Mouse (Mus musculus) CH12.LX (cell line): ENCODE measurements at regions not wholly inside any gene's neighbourhood (a gene's known extent, or its start where the extent isn't known, plus 50 kb on each side); places are given as distances from the start of the nearest gene placed in this dataset.

ENCODE experiments used
- DNase-seq: peaks from one replicate; pipeline ENCODE4 v3.0.0-alpha.2; 2013; ENCODE audit errors: extremely low read depth
- H3K27ac ChIP-seq: 2 replicates; pipeline ENCODE4 v1.5.1; 2012; ENCODE audit warnings: low read depth, mild to moderate bottlenecking, control low read depth, moderate library complexity; ENCODE audit not compliant: insufficient read depth
- H3K27me3 ChIP-seq: replicated peaks from 2 replicates; pipeline ENCODE3; 2012; ENCODE audit warnings: inconsistent platforms
- H3K36me3 ChIP-seq, 2 experiments: replicated peaks in 1 of 2; 2 replicates each; pipeline versions ENCODE3 to v1.6.1; 2012; ENCODE audit warnings: inconsistent platforms in 1 of 2, low read length in 1 of 2, mild to moderate bottlenecking in 1 of 2, mixed read lengths in 1 of 2, moderate library complexity in 1 of 2; ENCODE audit not compliant: control insufficient read depth in 1 of 2, insufficient read depth in 1 of 2
- H3K4me1 ChIP-seq, 2 experiments: 2 replicates each; pipeline ENCODE4 v1.6.1; 2012; ENCODE audit warnings: inconsistent platforms in 1 of 2, moderate library complexity in 1 of 2; ENCODE audit not compliant: insufficient read depth in 2 of 2, control insufficient read depth in 1 of 2
- H3K4me2 ChIP-seq: 2 replicates; pipeline ENCODE4 v1.6.1; 2012; ENCODE audit warnings: low read depth, mild to moderate bottlenecking, control low read depth; ENCODE audit not compliant: poor library complexity, insufficient read depth, severe bottlenecking
- H3K4me3 ChIP-seq, 3 experiments: fragments of 150-350 bp in 1 of 3; sonication (generic) in 1 of 3; replicated peaks in 1 of 3; 2 replicates each; pipeline versions ENCODE3 to v1.5.1; 2011 to 2012; ENCODE audit warnings: low read depth in 2 of 3, low read length in 2 of 3, mild to moderate bottlenecking in 2 of 3, moderate library complexity in 2 of 3, control low read depth in 1 of 3, improper control_type of control experiment in 1 of 3, inconsistent platforms in 1 of 3, mixed read lengths in 1 of 3; ENCODE audit not compliant: poor library complexity in 1 of 3
- H3K79me2 ChIP-seq: replicated peaks from 2 replicates; pipeline ENCODE4 v1.6.1; 2012; ENCODE audit warnings: mild to moderate bottlenecking, moderate library complexity; ENCODE audit not compliant: control insufficient read depth, poor library complexity, insufficient read depth, severe bottlenecking; ENCODE audit errors: extremely low read depth
- H3K9ac ChIP-seq: 2 replicates; pipeline ENCODE4 v1.6.1; 2012; ENCODE audit warnings: low read depth, mild to moderate bottlenecking, control low read depth, moderate library complexity; ENCODE audit not compliant: insufficient read depth
- H3K9me3 ChIP-seq: replicated peaks from 2 replicates; pipeline ENCODE3; 2012; ENCODE audit warnings: low read length, inconsistent platforms, mixed read lengths
- BHLHE40 ChIP-seq: IDR thresholded peaks from 2 replicates; pipeline ENCODE4 v1.6.1; 2011; ENCODE audit warnings: mild to moderate bottlenecking, low read depth, low read length, improper control_type of control experiment
- CHD1 ChIP-seq: IDR thresholded peaks from 2 replicates; pipeline ENCODE4 v1.6.1; 2012; ENCODE audit warnings: low read depth, low read length, improper control_type of control experiment, inconsistent platforms
- CTCF ChIP-seq, 2 experiments: IDR thresholded peaks in 1 of 2; conservative IDR thresholded peaks in 1 of 2; 2 replicates each; pipeline ENCODE4 v1.5.1; 2011 to 2012; ENCODE audit warnings: low read depth in 2 of 2, low read length in 2 of 2, improper control_type of control experiment in 1 of 2, inconsistent platforms in 1 of 2, mild to moderate bottlenecking in 1 of 2, moderate library complexity in 1 of 2
- EP300 ChIP-seq: IDR thresholded peaks from 2 replicates; pipeline ENCODE4 v1.6.1; 2011; ENCODE audit warnings: low read length, improper control_type of control experiment
- ETS1 ChIP-seq: conservative IDR thresholded peaks from 2 replicates; pipeline ENCODE4 v1.6.1; 2012; ENCODE audit warnings: low read depth, mild to moderate bottlenecking, inconsistent platforms, low read length, improper control_type of control experiment, moderate library complexity
- GABPA ChIP-seq: IDR thresholded peaks from 2 replicates; pipeline ENCODE4 v1.6.1; 2012; ENCODE audit warnings: low read depth, low read length, improper control_type of control experiment, inconsistent platforms; ENCODE audit not compliant: insufficient replicate concordance
- HCFC1 ChIP-seq: IDR thresholded peaks from 2 replicates; pipeline ENCODE4 v1.6.1; 2012; ENCODE audit warnings: low read depth, mild to moderate bottlenecking, inconsistent platforms, low read length, improper control_type of control experiment
- IRF4 ChIP-seq: IDR thresholded peaks from 2 replicates; pipeline ENCODE4 v1.6.1; 2014; ENCODE audit warnings: low read depth, mild to moderate bottlenecking, inconsistent platforms, low read length, improper control_type of control experiment
- JUN ChIP-seq: IDR thresholded peaks from 2 replicates; pipeline ENCODE4 v1.6.1; 2011; ENCODE audit warnings: low read depth, mild to moderate bottlenecking, low read length, improper control_type of control experiment, moderate library complexity; ENCODE audit not compliant: insufficient read depth
- KAT2A ChIP-seq: IDR thresholded peaks from 2 replicates; pipeline ENCODE4 v1.6.1; 2012; ENCODE audit warnings: low read length, improper control_type of control experiment, inconsistent platforms; ENCODE audit not compliant: insufficient replicate concordance
- MAFK ChIP-seq: IDR thresholded peaks from 2 replicates; pipeline ENCODE4 v1.6.1; 2011; ENCODE audit warnings: low read length, improper control_type of control experiment; ENCODE audit not compliant: insufficient replicate concordance
- MAX ChIP-seq: IDR thresholded peaks from 2 replicates; pipeline ENCODE4 v1.6.1; 2011; ENCODE audit warnings: low read length, improper control_type of control experiment
- MAZ ChIP-seq: IDR thresholded peaks from 2 replicates; pipeline ENCODE4 v1.6.1; 2012; ENCODE audit warnings: low read depth, mild to moderate bottlenecking, inconsistent platforms, low read length, improper control_type of control experiment, moderate library complexity
- MXI1 ChIP-seq: IDR thresholded peaks from 2 replicates; pipeline ENCODE4 v1.6.1; 2011; ENCODE audit warnings: mild to moderate bottlenecking, low read depth, low read length, improper control_type of control experiment
- PAX5 ChIP-seq: IDR thresholded peaks from 2 replicates; pipeline ENCODE4 v1.6.1; 2012; ENCODE audit warnings: low read length, inconsistent platforms, mixed read lengths
- POLR2A ChIP-seq: IDR thresholded peaks from 2 replicates; pipeline ENCODE4 v1.6.1; 2011; ENCODE audit warnings: low read depth, mild to moderate bottlenecking, improper control_type of control experiment, low read length
- POLR2AphosphoS2 ChIP-seq: IDR thresholded peaks from 2 replicates; pipeline ENCODE4 v1.6.1; 2011; ENCODE audit warnings: low read depth, low read length, improper control_type of control experiment
- RCOR1 ChIP-seq: conservative IDR thresholded peaks from 2 replicates; pipeline ENCODE4 v1.6.1; 2012; ENCODE audit warnings: low read depth, mild to moderate bottlenecking, inconsistent platforms, low read length, improper control_type of control experiment
- SIN3A ChIP-seq: IDR thresholded peaks from 2 replicates; pipeline ENCODE4 v1.6.1; 2012; ENCODE audit warnings: low read length, improper control_type of control experiment, inconsistent platforms
- TBP ChIP-seq: conservative IDR thresholded peaks from 2 replicates; pipeline ENCODE4 v1.6.1; 2011; ENCODE audit warnings: low read depth, low read length, improper control_type of control experiment
- UBTF ChIP-seq: IDR thresholded peaks from 2 replicates; pipeline ENCODE4 v1.6.1; 2012; ENCODE audit warnings: low read depth, mild to moderate bottlenecking, inconsistent platforms, low read length, improper control_type of control experiment, moderate library complexity
- ZC3H11A ChIP-seq: IDR thresholded peaks from 2 replicates; pipeline ENCODE4 v1.6.1; 2012; ENCODE audit warnings: low read depth, mild to moderate bottlenecking, inconsistent platforms, low read length, improper control_type of control experiment
- ZKSCAN1 ChIP-seq: IDR thresholded peaks from 2 replicates; pipeline ENCODE4 v1.6.1; 2012; ENCODE audit warnings: low read depth, inconsistent platforms, low read length, improper control_type of control experiment, borderline replicate concordance
- ZNF384 ChIP-seq: IDR thresholded peaks from 2 replicates; pipeline ENCODE4 v1.6.1; 2012; ENCODE audit warnings: low read depth, low read length, improper control_type of control experiment, inconsistent platforms
- dilution Hi-C: fragments of 300-500 bp; cut with MboI; formaldehyde crosslinking; loops from 2 replicates; pipeline ENCODE4 v1.14.3; 2020; ENCODE audit warnings: low sequenced_read_pairs; ENCODE audit not compliant: extremely low pct_unique_long_range_greater_than_20kb, extremely low pct_ligation_motif_present
- in situ Hi-C: fragments of 300-500 bp; cut with MboI; formaldehyde crosslinking; loops from 3 replicates; pipeline ENCODE4 v1.14.3; 2019; ENCODE audit warnings: low sequenced_read_pairs, low pct_ligation_motif_present, low pct_unique_long_range_greater_than_20kb, mixed read lengths

- Histone ChIP-seq H3K4me3 (no peak overlapping the region), H3K27me3 (no peaks in the 10 kb centered on the region), H3K79me2 (no peaks in the 10 kb centered on the region), H3K9ac (no peak overlapping the region), H3K4me2 (no peak overlapping the region), H3K36me3 (no peaks in the 10 kb centered on the region), H3K4me1 (no peaks in the 10 kb centered on the region), H3K9me3 (no peaks in the 10 kb centered on the region), H3K27ac (no peak overlapping the region)
- dilution Hi-C loops (no loop called here), in situ Hi-C loops (no loop called here)
- no peak for DNase-seq
- TF ChIP-seq CHD1 (no peak), ETS1 (no peak), MAX (no peak), MXI1 (no peak), SIN3A (no peak), PAX5 (no peak), EP300 (no peak), CTCF (conservative IDR thresholded peaks at IDR 0.05 in 1 of 2, IDR thresholded peaks at IDR 0.05 in 1 of 2; ENCODE audit: low read depth in 2 of 2, low read length in 2 of 2) (no peak), JUN (no peak), HCFC1 (no peak), ZC3H11A (no peak), MAZ (no peak), UBTF (no peak), ZNF384 (no peak), MAFK (no peak)
- TF ChIP-seq, all 38 proteins: peak for 0
Measured at GRCm38 (mm10) chr12:70672115-70672514, 153.2 kb upstream of the Frmd6 start.

DNA sequence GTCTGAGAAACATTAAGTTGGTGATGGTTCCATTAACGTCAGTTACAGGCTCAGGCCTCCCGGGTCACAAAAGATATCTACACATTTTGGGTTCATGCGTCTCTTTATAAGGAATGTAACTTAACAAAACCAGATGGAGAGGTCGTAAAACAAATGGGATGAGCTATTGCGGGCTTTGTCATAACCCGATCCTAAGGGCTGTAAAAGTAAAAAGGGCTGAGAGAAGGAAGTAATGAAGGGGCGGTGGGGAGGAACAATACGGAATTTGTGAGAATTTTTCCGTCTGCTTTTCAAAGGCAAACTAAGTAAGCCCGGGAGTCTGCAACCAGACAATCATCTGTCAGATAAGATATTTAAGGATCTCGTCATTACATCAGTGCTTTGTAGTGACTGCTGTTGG, 152.1 kb upstream of the Frmd6 start:
- no peak for DNase-seq
- no peak overlapping the region for H3K9ac ChIP-seq
- H3K4me2 ChIP-seq = no peak overlapping the region
- H3K36me3 ChIP-seq = no peaks in the 10 kb centered on the region
- no peak overlapping the region for H3K27ac ChIP-seq
- H3K4me1 ChIP-seq = no peaks in the 10 kb centered on the region
- TF ChIP-seq POLR2A (no peak), KAT2A (no peak), BHLHE40 (no peak), ETS1 (no peak), ZKSCAN1 (no peak), MAFK (no peak), MAZ (no peak), RCOR1 (no peak), SIN3A (no peak), GABPA (no peak), POLR2AphosphoS2 (no peak), IRF4 (no peak), TBP (no peak), JUN (no peak), CTCF (conservative IDR thresholded peaks at IDR 0.05 in 1 of 2, IDR thresholded peaks at IDR 0.05 in 1 of 2; ENCODE audit: low read depth in 2 of 2, low read length in 2 of 2) (no peak), PAX5 (no peak), MXI1 (no peak)
- dilution Hi-C loops = no loop called here
- in situ Hi-C loops = no loop called here
- no peaks in the 10 kb centered on the region for H3K27me3 ChIP-seq
- no peak overlapping the region for H3K4me3 ChIP-seq
- no peaks in the 10 kb centered on the region for H3K9me3 ChIP-seq
- H3K79me2 ChIP-seq = no peaks in the 10 kb centered on the region
